Mouse (Mus musculus): ENCODE data around the gene Atxn7l1. TPM values are rescaled to one million over a fixed set of nuclear protein-coding genes. Genes with fewer than 3 reads are reported as not detected.

Gene Atxn7l1
- polyA plus RNA-seq, 1 experiment, result 33.9 TPM

GRCm38 (mm10) chr12:33364511-33364910 lies 217.0 kb downstream of the Atxn7l1 start:
- no peak for TF ChIP-seq GATA1 (IDR thresholded peaks at IDR 0.05; ENCODE audit: low read length)

DNA sequence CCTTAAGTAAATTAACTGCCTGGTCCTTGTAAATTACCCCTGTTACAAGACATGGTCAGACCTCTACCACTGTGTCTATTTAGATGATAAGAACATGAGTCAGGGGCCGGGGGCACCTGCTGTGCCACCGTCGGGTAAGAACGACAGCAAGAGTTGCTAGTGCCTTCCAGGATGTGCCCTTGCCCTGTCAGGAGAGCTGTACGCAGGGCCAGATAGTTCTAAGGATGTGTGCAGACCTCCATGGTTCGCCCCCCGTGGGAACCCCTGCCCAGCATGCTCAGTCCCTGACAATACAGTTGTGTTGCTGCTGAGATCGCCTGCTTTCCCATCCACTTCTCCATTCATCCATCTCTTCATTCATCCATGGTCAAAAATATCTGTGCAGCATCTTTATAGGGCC lies 217.6 kb downstream of the Atxn7l1 start:
- no peak for TF ChIP-seq GATA1 (IDR thresholded peaks at IDR 0.05; ENCODE audit: low read length)

- no peak for TF ChIP-seq GATA1 (IDR thresholded peaks at IDR 0.05; ENCODE audit: low read length)
These were observed 222.1 kb downstream of the Atxn7l1 start for GRCm38 (mm10) chr12:33369555-33369954.

DNA sequence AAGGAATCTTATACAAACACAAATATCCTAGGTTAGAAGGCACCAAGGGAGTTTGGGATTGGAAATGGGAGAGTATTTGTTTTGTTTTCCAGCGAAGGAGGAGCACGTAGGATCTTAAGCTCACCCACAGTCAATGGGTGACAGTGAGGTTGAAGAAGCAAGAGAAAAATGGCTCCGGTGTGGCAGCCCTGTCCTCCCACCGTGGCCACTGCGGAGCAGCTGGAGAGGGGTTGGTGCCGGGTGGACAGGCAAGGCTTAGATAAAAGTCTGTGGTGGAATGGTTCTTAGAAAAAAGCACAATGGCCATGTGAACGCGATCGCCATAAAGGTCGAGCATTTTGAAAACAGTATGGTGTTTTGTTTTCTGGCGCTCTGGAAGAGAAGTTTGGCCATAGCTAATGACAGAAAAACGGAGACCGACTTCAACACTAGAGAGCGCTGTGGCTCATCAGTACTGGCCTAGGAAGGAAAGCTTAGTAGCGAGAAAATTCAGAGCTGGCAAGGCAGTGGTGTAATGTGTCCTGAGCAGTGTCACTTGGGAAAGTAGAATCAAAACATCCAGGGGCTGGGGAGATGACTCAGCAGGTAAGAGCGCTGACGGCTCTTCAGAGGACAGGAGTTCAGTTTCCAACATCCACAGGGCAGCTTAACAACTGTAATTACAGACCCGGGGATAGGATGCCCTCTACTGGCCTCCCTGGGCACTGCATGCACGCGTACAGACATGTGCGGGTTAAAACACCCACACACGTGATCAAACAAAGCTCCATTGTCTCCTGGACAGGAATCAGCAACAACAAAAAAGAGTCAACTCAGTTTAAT lies 232.3 kb downstream of the Atxn7l1 start:
- TF ChIP-seq GATA1 (IDR thresholded peaks at IDR 0.05; ENCODE audit: low read length), result no peak

- TF ChIP-seq GATA1 (IDR thresholded peaks at IDR 0.05; ENCODE audit: low read length), result no peak
These were observed 241.3 kb downstream of the Atxn7l1 start for GRCm38 (mm10) chr12:33388842-33389241.

- TF ChIP-seq GATA1 (IDR thresholded peaks at IDR 0.05; ENCODE audit: low read length), result no peak
These were observed 243.5 kb downstream of the Atxn7l1 start for GRCm38 (mm10) chr12:33390844-33391560.

GRCm38 (mm10) chr12:33394804-33395623 lies 247.5 kb downstream of the Atxn7l1 start, which contains the start of gene Efcab10:
Gene Efcab10, plus strand, starts transcription at chr12:33394854.
- no peak for TF ChIP-seq GATA1 (IDR thresholded peaks at IDR 0.05; ENCODE audit: low read length)

DNA sequence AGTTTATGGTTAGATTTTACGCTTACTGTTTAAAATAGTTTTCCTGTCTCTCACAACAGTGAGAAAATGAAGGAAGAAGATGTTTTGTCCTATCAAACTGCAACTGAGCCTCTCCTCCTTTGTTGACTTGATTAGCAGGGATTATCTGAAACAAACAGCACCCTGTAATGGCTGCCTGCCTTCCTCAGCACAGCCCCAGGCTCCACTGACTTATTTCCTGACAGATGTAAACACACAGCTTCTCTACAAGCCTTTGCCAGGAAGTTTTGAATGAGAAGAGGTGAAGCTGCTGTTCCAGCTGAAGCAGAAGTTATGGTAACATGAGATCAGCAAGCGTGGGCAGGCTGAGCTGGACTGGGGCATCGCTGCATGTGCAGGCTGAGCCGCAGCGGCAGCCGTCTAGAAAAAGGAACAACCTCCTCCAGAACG lies 255.8 kb downstream of the Atxn7l1 start:
- TF ChIP-seq GATA1 (IDR thresholded peaks at IDR 0.05; ENCODE audit: low read length), result no peak

DNA sequence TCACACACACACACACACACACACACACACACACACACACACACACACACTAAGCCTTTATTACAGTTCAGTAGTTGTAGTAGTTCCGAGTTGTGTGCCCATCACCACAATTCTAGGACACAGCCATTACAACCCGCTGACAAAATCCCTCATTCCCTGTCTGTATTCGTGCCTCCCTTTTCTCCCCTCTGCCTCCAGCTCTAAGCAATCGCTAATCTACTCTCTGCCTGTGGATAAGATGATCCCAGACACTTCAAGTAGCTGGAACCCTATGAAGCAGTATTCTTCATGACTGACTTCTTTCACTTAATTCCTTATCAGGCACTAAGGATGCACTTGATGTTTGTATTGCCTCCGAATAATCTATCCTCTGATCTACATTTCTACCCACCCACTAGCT lies 257.5 kb downstream of the Atxn7l1 start:
- no peak for TF ChIP-seq GATA1 (IDR thresholded peaks at IDR 0.05; ENCODE audit: low read length)

DNA sequence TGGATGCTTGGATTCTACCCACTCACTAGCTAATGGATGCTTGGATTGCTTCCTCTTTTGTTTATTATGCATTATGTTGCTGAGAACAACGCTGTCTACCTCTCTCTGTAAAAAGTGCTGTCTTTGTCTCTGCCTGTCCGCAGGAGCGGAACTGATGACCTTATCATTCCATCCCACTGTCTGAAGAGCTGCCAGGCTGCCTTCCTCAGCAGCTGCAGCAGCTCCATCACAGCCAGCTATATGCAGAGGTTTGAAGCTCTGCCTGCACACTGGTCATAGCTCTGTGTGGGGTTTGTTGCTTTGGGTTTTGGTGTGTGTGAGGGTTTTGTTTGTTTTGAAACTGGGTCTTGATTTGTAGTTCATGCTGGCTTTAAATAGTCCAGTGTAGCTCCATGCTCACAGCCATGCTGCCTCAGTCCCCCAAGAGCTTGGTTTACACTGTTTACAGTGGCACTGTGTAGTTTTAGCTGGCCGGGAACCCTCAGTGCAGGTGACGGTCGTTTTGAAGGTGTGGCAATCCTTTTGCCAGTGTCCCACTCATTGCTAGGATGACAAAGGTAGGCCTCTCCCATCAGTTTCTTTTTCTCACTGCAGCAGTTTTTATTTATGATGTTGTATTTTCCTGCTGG lies 258.0 kb downstream of the Atxn7l1 start:
- no peak for TF ChIP-seq GATA1 (IDR thresholded peaks at IDR 0.05; ENCODE audit: low read length)

DNA sequence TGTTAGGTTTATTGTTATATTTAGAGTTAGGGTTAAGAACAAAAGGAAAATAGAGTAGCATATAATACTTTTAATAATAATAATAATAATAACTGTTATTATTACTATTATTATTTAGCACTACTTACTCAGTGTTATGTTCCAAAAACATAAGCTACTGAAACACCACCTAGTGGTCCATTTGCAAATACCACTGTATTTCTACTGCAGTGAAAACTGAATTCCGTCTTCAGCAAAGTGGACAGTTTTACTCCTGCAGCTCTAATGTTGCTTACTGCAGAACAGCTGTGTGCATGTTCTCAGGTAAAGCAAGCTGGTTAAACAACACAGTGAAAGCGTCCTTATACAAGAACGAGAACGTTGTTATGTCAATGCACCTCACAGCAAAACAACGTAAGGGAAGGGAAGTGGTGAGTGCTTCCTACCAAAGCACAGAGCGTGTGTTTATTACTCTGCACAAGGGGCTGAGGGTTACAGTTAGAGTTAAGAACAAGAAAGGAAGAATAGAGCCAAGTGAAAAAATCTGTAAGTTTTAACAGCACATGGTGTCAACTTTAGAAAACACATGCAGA lies 264.2 kb downstream of the Atxn7l1 start:
- no peak for TF ChIP-seq GATA1 (IDR thresholded peaks at IDR 0.05; ENCODE audit: low read length)

Other genes with a start within 250 kb of the Atxn7l1 start
- gene Sypl, start 193.8 kb upstream of the Atxn7l1 start, polyA plus RNA-seq (2012), result 5.4 and 8.7 TPM in 2 replicates
- not detected in 2 replicates for gene Cdhr3, start 54.8 kb upstream of the Atxn7l1 start, polyA plus RNA-seq (2012)
- not detected in 2 replicates for gene Efcab10, start 247.2 kb downstream of the Atxn7l1 start, polyA plus RNA-seq (2012)